Comparison of ENCODE assay signal across 14 mouse cellular contexts in the genomic region with DNA sequence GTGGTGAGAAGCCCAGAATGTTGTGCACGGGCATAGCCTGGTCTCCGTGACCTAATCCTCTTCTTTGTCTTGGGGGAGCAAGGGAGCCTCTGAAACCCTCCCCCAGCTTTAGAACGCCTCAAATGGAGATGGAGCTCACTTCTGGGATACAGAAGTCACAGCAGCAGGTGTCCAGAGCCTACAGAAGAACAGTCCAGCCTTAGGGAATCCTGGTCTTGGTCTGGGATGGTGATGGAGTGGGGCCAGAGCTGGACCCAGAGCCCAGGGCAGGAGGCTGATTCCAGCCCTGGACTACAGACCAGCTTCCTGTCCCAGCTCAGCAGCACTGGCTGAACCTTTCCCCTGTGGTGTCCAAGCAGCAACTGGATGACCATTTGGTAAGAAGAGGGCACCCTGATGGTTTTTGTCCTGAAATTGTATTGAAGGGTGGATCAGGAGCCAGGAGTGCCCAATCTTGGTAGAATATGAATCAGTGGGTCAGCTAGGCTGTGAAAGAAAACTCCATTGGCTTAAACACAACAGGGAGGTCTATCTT.
"Had no signal": no experiment of that assay in that cellular context is flagged by ENCODE, and none has a peak within 500 bp of the region (broad histone marks: within the 10 kb centered on the region; RNA-seq: fewer than 3 reads in every experiment).

No protein-coding gene starts in this region.

- H3K27ac ChIP-seq: layer of hippocampus, adult 2 months; limb, embryonic 12.5 days; liver, embryonic 13.5 days; lung, embryonic 15.5 days; macrophage; midbrain, embryonic 13.5 days; neural tube, embryonic 12.5 days had no signal

- ATAC-seq: liver, postnatal 0 days; midbrain, embryonic 13.5 days had no signal

- H3K9ac ChIP-seq: limb, embryonic 12.5 days; liver, embryonic 13.5 days; liver, postnatal 0 days; lung, embryonic 15.5 days; midbrain, embryonic 13.5 days; neural tube, embryonic 12.5 days had no signal

- H3K9me3 ChIP-seq: limb, embryonic 12.5 days; liver, embryonic 13.5 days; lung, embryonic 15.5 days; megakaryocyte, embryonic 14.5 days; midbrain, embryonic 13.5 days; neural tube, embryonic 12.5 days had no signal

- DNase-seq: kidney, postnatal 4 days; liver; liver, embryonic 13.5 days; liver, postnatal 0 days; lung, postnatal 14 days; thymus, adult 18-20 months; thymus, postnatal 14 days had no signal

- H3K36me3 ChIP-seq: limb, embryonic 12.5 days; liver, embryonic 13.5 days; lung, embryonic 15.5 days; midbrain, embryonic 13.5 days; neural tube, embryonic 12.5 days had no signal

- H3K4me2 ChIP-seq: limb, embryonic 12.5 days; liver, embryonic 13.5 days; lung, embryonic 15.5 days; midbrain, embryonic 13.5 days; neural tube, embryonic 12.5 days had no signal

- H3K4me3 ChIP-seq: layer of hippocampus, adult 2 months; limb, embryonic 12.5 days; liver, embryonic 13.5 days; lung, embryonic 15.5 days; megakaryocyte, embryonic 14.5 days; midbrain, embryonic 13.5 days; neural tube, embryonic 12.5 days had no signal
